Mouse (Mus musculus): ENCODE measurements around the gene Marf1. TPM values are rescaled to one million over a fixed set of nuclear protein-coding genes. Genes with fewer than 3 reads are reported as not detected.

The Marf1 gene
- polyA plus RNA-seq, 1 experiment from 2014 or later, result 15.3 TPM

DNA sequence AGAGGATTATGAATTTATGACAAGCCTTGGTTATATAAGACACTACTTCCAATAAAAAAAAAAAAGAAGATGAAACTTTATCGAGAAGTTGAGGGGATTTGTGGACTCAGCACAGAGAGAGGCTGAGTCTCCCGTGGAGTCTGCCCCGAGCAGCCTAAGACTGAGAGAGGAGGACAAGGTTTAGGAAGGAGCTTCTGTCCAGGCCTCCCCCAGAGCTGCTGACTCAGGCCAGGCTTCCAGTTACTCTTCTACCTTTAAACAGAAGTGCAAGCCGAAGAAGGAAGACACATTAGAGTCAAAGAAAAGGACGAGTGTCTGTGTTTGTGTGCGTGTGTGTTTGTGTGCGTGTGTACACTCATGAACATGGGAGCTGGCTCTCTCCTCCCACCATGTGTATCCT is 32.4 kb downstream of the Marf1 start:
- no peaks in the 10 kb centered on the region for H3K27me3 ChIP-seq (ENCODE audit: insufficient read depth, poor library complexity, severe bottlenecking)
- no peaks in the 10 kb centered on the region for H3K4me1 ChIP-seq (replicated peaks)
- DNase-seq (ENCODE audit: low spot score), result no peak
- 94% methylated on average over 7 of the region's 7 CpGs for WGBS
- H3K9me3 ChIP-seq, result no peaks in the 10 kb centered on the region
- peaks cover 100% of the 10 kb centered on the region for H3K36me3 ChIP-seq
- H3K4me3 ChIP-seq, result no peak overlapping the region
- H3K27ac ChIP-seq, result no peak overlapping the region

- no peaks in the 10 kb centered on the region for H3K9me3 ChIP-seq
- no peaks in the 10 kb centered on the region for H3K27me3 ChIP-seq (ENCODE audit: insufficient read depth, poor library complexity, severe bottlenecking)
- no peak overlapping the region for H3K27ac ChIP-seq
- no peaks in the 10 kb centered on the region for H3K4me1 ChIP-seq (replicated peaks)
- peaks cover 100% of the 10 kb centered on the region for H3K36me3 ChIP-seq
- no peak for DNase-seq (ENCODE audit: low spot score)
- H3K4me3 ChIP-seq, result no peak overlapping the region
Observed at GRCm38 (mm10) chr16:14128977-14129376, 34.2 kb downstream of the Marf1 start.

DNA sequence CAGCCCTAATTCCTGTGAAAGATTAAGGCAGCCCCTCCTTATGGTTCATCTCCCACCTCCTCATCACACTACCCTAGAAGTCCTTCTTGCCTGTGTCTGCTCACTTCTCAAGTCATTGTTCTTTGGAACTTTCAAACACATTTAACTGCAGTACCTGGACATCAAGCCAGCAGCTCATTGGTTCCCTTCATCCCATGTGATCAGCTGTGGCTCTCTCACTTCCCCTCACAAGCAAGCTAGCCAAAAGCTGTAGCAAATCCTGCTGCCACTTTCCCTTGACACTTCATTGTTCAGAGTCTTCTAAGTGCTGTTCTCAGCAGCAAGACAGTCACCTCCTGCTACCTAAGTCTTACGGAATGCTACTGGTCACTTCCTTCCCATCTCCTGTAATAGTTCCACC is 37.9 kb downstream of the Marf1 start:
- DNase-seq (ENCODE audit: low spot score), result no peak
- H3K9me3 ChIP-seq, result no peaks in the 10 kb centered on the region
- H3K4me1 ChIP-seq (replicated peaks), result no peaks in the 10 kb centered on the region
- no peak overlapping the region for H3K4me3 ChIP-seq
- 98% methylated on average over 1 of the region's 1 CpGs for WGBS
- H3K27me3 ChIP-seq (ENCODE audit: insufficient read depth, poor library complexity, severe bottlenecking), result no peaks in the 10 kb centered on the region
- H3K27ac ChIP-seq, result no peak overlapping the region
- H3K36me3 ChIP-seq, result peaks cover 100% of the 10 kb centered on the region

DNA sequence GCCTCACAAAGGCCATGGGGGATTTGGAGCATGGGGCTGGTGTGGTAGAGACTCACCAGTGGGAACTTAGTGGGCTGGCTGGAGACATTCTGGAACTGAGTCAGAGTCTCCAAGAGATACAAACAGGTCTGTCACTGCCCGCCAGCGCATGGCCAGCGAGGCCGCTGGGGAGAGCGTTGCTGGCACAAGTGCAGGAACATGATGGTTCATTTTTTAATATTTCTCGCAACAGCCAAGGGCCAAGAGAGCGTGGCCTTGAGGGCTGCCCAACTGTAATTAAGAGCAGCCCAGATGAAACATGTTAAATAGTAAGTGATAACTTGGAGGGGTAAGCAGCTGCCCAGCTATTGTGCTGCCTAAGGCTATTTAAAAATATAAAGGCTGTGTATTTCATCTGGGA is 38.4 kb downstream of the Marf1 start:
- H3K9me3 ChIP-seq, result no peaks in the 10 kb centered on the region
- H3K27ac ChIP-seq, result no peak overlapping the region
- DNase-seq (ENCODE audit: low spot score), result no peak
- H3K27me3 ChIP-seq (ENCODE audit: insufficient read depth, poor library complexity, severe bottlenecking), result no peaks in the 10 kb centered on the region
- WGBS, result 97% methylated on average over 7 of the region's 7 CpGs
- peaks cover 99% of the 10 kb centered on the region for H3K36me3 ChIP-seq
- no peak overlapping the region for H3K4me3 ChIP-seq
- no peaks in the 10 kb centered on the region for H3K4me1 ChIP-seq (replicated peaks)

GRCm38 (mm10) chr16:14123901-14124300 is 39.2 kb downstream of the Marf1 start:
- Histone ChIP-seq H3K27me3 (ENCODE audit: insufficient read depth, poor library complexity, severe bottlenecking) (no peaks in the 10 kb centered on the region), H3K4me1 (replicated peaks) (no peaks in the 10 kb centered on the region), H3K4me3 (no peak overlapping the region), H3K27ac (no peak overlapping the region), H3K9me3 (no peaks in the 10 kb centered on the region), H3K36me3 (peaks cover 97% of the 10 kb centered on the region)
- WGBS, result 77% methylated on average over 2 of the region's 2 CpGs
- no peak for DNase-seq (ENCODE audit: low spot score)

- Histone ChIP-seq H3K27me3 (ENCODE audit: insufficient read depth, poor library complexity, severe bottlenecking) (no peaks in the 10 kb centered on the region), H3K4me3 (no peak overlapping the region), H3K36me3 (peaks cover 93% of the 10 kb centered on the region), H3K4me1 (replicated peaks) (no peaks in the 10 kb centered on the region), H3K9me3 (no peaks in the 10 kb centered on the region), H3K27ac (no peak overlapping the region)
- no peak for DNase-seq (ENCODE audit: low spot score)
Observed at GRCm38 (mm10) chr16:14122586-14122985, 40.6 kb downstream of the Marf1 start.

DNA sequence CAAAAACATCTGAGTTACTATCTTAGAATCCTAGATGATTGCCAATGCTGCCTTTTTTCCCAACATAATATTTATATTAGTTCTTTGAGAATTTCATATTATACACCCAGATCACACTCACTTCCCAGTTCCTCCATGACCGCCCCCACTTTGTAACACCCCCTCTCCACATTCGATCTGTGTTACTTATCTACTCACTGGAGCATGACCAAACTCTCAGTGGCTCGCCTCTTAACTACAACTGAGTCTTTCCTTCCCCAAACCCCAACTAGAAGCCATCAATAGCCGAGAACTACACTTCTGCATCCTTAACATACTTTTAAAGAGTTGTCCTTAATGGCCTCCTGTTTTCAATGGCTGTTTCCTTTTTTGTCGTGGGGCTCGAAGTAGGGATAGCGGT is 41.6 kb downstream of the Marf1 start:
- H3K27ac ChIP-seq, result no peak overlapping the region
- peaks cover 93% of the 10 kb centered on the region for H3K36me3 ChIP-seq
- no peak for DNase-seq (ENCODE audit: low spot score)
- WGBS, result 95% methylated on average over 7 of the region's 7 CpGs
- no peaks in the 10 kb centered on the region for H3K4me1 ChIP-seq (replicated peaks)
- H3K27me3 ChIP-seq (ENCODE audit: insufficient read depth, poor library complexity, severe bottlenecking), result no peaks in the 10 kb centered on the region
- H3K9me3 ChIP-seq, result no peaks in the 10 kb centered on the region
- H3K4me3 ChIP-seq, result no peak overlapping the region

- no peak overlapping the region for H3K4me3 ChIP-seq
- no peaks in the 10 kb centered on the region for H3K4me1 ChIP-seq (replicated peaks)
- H3K27ac ChIP-seq, result no peak overlapping the region
- 93% methylated on average over 5 of the region's 5 CpGs for WGBS
- H3K27me3 ChIP-seq (ENCODE audit: insufficient read depth, poor library complexity, severe bottlenecking), result no peaks in the 10 kb centered on the region
- DNase-seq (ENCODE audit: low spot score), result no peak
- H3K9me3 ChIP-seq, result no peaks in the 10 kb centered on the region
- peaks cover 93% of the 10 kb centered on the region for H3K36me3 ChIP-seq
Observed at GRCm38 (mm10) chr16:14120941-14121340, 42.2 kb downstream of the Marf1 start.

DNA sequence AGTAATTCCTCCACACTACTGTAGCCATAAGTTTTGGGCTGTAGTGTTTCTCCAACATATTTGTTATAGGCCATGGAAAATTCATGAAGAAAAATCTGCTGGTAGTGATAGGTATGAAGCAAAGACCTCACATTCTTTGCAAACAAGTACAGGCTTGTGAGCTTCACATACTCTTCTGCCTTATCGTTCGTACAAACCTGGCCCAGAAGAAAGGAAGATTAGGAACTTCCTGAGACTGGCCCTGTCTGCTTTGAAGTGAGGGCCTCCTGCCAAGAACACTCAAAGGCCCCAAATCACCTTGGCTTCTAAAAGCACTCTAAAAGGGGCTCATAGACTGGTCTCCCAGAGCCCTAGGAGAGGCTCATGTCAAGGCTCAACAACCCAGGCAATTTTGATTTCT is 45.9 kb downstream of the Marf1 start:
- Histone ChIP-seq H3K9me3 (no peaks in the 10 kb centered on the region), H3K4me1 (replicated peaks) (no peaks in the 10 kb centered on the region), H3K36me3 (peaks cover 89% of the 10 kb centered on the region), H3K27me3 (ENCODE audit: insufficient read depth, poor library complexity, severe bottlenecking) (no peaks in the 10 kb centered on the region), H3K4me3 (no peak overlapping the region), H3K27ac (no peak overlapping the region)
- DNase-seq (ENCODE audit: low spot score), result no peak
- WGBS, result 91% methylated on average over 2 of the region's 2 CpGs

GRCm38 (mm10) chr16:14112742-14113141 is 50.4 kb downstream of the Marf1 start:
- Histone ChIP-seq H3K4me3 (no peak overlapping the region), H3K9me3 (no peaks in the 10 kb centered on the region), H3K4me1 (replicated peaks) (no peaks in the 10 kb centered on the region), H3K27ac (no peak overlapping the region), H3K27me3 (ENCODE audit: insufficient read depth, poor library complexity, severe bottlenecking) (no peaks in the 10 kb centered on the region), H3K36me3 (peaks cover 94% of the 10 kb centered on the region)
- DNase-seq (ENCODE audit: low spot score), result no peak
- WGBS, result 94% methylated on average over 3 of the region's 3 CpGs

DNA sequence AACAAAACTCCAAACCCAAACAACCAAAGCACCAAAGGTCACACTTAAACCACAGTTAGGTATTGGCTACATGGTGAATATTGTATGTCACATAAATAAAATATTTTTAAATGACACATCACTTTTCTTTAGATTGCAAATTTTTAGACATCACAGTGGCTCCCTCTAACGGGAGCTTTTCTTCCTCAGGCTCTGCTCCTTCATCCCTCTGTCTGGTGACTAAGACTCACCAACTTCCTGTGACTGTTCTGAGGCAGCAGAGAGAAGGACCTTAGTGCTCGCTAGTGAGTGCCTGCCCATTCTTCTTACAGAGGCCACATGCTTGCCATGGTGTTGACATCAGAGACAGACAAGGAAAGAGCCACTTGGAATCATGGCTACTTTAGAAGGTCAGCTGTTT is 51.0 kb downstream of the Marf1 start:
- no peaks in the 10 kb centered on the region for H3K4me1 ChIP-seq (replicated peaks)
- no peak for DNase-seq (ENCODE audit: low spot score)
- no peaks in the 10 kb centered on the region for H3K9me3 ChIP-seq
- H3K27me3 ChIP-seq (ENCODE audit: insufficient read depth, poor library complexity, severe bottlenecking), result no peaks in the 10 kb centered on the region
- peaks cover 88% of the 10 kb centered on the region for H3K36me3 ChIP-seq
- no peak overlapping the region for H3K4me3 ChIP-seq
- H3K27ac ChIP-seq, result no peak overlapping the region
- 80% methylated on average over 2 of the region's 2 CpGs for WGBS

- no peaks in the 10 kb centered on the region for H3K4me1 ChIP-seq (replicated peaks)
- DNase-seq (ENCODE audit: low spot score), result no peak
- H3K9me3 ChIP-seq, result no peaks in the 10 kb centered on the region
- no peak overlapping the region for H3K4me3 ChIP-seq
- no peaks in the 10 kb centered on the region for H3K27me3 ChIP-seq (ENCODE audit: insufficient read depth, poor library complexity, severe bottlenecking)
- peaks cover 76% of the 10 kb centered on the region for H3K36me3 ChIP-seq
- H3K27ac ChIP-seq, result no peak overlapping the region
- 91% methylated on average over 2 of the region's 2 CpGs for WGBS
Observed at GRCm38 (mm10) chr16:14110922-14111321, 52.2 kb downstream of the Marf1 start.

DNA sequence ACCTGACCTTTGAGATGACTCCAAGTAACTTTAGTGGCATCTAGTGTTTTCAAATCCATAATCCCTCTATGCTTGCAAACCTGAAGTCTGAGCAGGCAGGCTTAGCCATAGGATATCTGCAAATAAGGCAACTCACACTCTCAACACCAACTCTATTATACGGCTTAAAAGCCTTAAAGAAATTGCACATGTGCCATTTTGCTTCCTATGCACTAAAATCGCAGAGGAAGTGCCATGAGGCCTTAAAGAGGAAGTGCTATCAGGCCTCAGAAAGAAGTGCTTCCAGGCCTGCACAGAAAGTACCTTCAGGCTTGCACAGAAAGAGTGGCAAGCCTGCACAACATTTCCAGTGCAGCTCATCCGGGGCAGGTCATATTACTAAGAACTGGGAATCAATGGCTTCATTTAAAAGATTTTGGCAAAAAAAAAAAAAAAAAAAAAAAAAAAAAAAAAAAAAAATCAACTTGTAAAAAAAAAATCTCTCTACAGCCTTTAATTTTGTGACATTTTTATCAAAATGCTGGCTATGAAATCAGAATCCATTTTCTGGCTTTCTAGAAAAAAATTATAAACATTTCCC is 53.4 kb downstream of the Marf1 start:
- Histone ChIP-seq H3K36me3 (peaks cover 65% of the 10 kb centered on the region), H3K9me3 (no peaks in the 10 kb centered on the region)
- WGBS, result 87% methylated on average over 3 of the region's 3 CpGs

GRCm38 (mm10) chr16:14105891-14106290 is 57.3 kb downstream of the Marf1 start:
- Histone ChIP-seq H3K27me3 (ENCODE audit: insufficient read depth, poor library complexity, severe bottlenecking) (no peaks in the 10 kb centered on the region), H3K9me3 (no peaks in the 10 kb centered on the region), H3K27ac (no peak overlapping the region), H3K36me3 (peaks cover 30% of the 10 kb centered on the region), H3K4me1 (replicated peaks) (no peaks in the 10 kb centered on the region), H3K4me3 (no peak overlapping the region)
- 91% methylated on average over 6 of the region's 6 CpGs for WGBS
- no peak for DNase-seq (ENCODE audit: low spot score)

More for the DNA sequence above, 53.4 kb downstream of the Marf1 start:
- DNase-seq (ENCODE audit: low spot score), result no peak
- no peak overlapping the region for H3K27ac ChIP-seq
- H3K27me3 ChIP-seq (ENCODE audit: insufficient read depth, poor library complexity, severe bottlenecking), result no peaks in the 10 kb centered on the region
- H3K4me1 ChIP-seq (replicated peaks), result no peaks in the 10 kb centered on the region
- H3K4me3 ChIP-seq, result no peak overlapping the region

Measured in hindbrain, embryonic 10.5 days (tissue).